Mouse (Mus musculus) fibroblast of lung, adult 2 months (primary cell): Measurements from ENCODE around the gene Aff4.
"Not testable (repeated sequence)": the region's sequence is repeated elsewhere in the genome, so short reads cannot be mapped to it uniquely, and the experiment has no call there.

Experiments used
- DNase-seq: peaks from one replicate; pipeline ENCODE4 v3.0.0-alpha.2; 2011; ENCODE audit warnings: low read depth

The Aff4 gene

GRCm38 (mm10) chr11:53337684-53338083, 12.9 kb upstream of the Aff4 start:
- no peak for DNase-seq

GRCm38 (mm10) chr11:53341019-53341418, 9.6 kb upstream of the Aff4 start:
- DNase-seq = not testable (repeated sequence)

- DNase-seq = no peak
Observed at GRCm38 (mm10) chr11:53342711-53343110, 7.9 kb upstream of the Aff4 start.

DNA sequence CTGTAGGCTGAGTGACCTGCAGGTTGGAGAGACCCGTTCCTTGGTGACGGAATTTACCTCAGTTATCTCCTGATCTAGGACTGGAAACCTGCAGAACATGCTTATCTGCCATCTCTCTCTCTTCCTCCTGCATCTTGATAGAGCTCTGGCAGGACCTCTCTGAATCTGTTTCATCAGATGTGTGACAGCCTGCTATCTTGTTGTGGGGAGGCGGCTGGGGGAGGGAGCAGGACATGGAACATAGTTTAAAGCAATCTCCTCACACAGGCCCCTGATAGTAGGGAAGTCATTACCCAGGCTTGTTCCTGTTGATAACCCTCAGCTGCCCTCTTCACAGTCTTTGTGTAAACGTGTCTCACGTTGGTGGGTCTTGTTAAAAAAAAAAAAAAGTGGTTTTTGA, 5.3 kb upstream of the Aff4 start:
- DNase-seq = no peak

GRCm38 (mm10) chr11:53345738-53346137, 4.9 kb upstream of the Aff4 start:
- no peak for DNase-seq

DNA sequence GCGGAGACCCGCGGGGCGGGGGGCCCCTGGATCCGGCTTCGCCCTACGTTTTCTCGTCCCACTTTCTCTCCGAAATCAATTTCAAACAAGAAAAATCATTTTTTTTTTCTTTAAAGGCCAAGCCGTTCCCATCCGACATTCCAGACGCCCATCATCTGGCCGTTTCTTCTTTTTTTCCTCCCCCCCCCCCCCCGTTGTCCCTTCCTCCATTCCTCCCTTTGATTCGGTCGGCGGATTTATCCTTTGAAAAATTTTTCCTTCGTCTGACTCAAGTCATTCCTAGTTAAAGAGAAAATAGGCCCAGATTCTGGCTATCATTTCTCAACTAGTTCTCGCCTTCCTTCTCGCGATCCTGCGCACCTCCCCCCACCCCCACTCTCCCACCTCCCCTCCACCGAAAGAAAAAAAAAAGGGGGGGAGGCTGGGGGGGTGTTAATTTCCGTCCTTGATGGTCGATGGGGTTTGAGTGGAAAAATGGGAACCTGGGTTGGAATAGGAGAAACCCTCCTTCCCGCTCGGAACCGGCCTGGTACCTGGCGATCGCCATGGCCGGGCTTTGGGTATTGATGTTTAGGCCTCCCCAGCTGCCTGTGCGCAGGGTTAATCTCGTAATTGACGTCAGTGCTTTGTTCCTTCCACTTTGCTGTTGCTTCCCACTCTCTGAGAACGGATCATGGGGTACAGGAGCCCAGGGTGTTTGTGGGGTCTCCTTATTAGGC, 750 bp downstream of the Aff4 start:
- DNase-seq = no peak

DNA sequence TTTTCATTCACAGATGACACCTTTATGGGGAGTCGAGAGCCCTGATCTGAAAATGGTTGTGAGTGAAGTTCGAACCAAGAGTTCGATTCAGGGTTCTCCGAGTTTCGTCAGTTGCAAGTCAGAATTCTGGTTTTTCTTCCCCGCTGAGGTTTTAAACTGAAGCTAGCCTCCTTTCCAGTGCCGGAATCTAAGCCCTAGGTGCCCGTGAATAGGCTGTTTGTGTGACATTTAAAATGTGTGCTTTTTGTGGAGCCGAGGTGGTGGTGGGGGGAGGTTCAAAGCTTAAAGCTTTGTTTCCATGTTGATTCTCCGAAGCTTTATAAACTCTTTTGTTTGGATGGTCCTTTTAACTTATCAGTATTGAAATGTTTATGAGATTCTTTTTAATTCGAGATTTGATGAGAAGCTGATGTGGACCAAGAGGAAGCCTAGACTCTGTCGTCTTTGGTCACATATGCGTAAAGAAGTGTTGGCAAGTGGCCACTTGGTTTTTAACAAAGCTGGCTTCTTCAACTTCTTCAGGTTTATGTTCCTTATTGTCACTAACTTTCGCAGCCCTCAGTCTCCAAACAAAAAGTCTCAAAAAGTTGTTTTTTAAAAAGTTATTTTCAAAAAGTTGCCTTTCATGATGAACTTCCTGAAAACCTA, 1.4 kb downstream of the Aff4 start:
- DNase-seq = no peak

DNA sequence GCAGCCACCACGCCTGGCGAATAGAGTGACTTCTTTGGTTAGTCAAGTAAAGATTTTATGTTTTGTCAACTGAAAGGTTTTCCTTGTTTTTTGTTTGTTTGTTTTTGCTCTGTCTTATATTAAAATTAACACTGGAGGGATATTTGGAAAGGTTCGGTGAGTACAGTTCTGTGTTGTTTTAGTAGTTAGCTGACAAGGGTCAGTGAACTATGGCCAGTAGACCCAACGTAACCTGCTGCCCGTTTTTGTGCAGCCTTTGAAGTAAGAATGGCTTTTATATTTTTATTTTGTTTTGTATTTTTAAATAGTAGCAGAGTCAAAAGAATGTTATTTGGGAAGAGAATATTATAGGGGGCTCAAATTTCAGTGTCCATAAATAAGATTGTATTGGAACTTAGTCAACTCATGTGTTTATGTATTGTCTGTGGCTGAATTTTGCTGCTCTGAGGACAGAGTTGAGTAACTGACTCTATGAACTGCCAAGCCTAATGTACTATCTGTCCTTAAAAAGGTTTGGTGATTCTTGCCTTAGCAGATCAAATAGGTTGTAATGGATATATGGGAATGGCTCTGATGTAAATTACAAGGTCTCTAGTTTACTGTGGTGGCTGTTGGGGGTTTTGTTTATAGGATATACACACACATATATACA, 8.0 kb downstream of the Aff4 start:
- no peak for DNase-seq

- DNase-seq = no peak
Observed at GRCm38 (mm10) chr11:53367032-53367431, 16.4 kb downstream of the Aff4 start.

- DNase-seq = no peak
Observed at GRCm38 (mm10) chr11:53378918-53379317, 28.3 kb downstream of the Aff4 start.

GRCm38 (mm10) chr11:53383758-53384428, 33.3 kb downstream of the Aff4 start:
- DNase-seq = no peak

GRCm38 (mm10) chr11:53393856-53394255, 43.2 kb downstream of the Aff4 start:
- DNase-seq = no peak

DNA sequence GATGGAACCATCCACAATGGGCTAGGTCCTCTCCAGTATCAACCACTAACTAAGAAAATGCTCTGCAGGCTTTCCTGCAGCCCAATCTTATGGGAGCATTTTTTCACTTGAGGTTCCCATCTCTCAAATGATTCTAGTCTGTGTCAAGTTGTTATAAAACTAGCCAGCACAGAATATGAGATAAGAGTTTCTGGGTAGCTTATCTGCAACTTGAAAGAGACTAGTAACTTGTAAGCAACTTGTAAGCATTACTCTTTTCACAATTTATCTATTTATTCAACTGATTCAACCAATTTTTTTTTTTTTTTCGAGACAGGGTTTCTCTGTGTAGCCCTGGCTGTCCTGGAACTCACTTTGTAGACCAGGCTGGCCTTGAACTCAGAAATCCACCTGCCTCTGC, 53.0 kb downstream of the Aff4 start:
- no peak for DNase-seq

- peak; percentile 7 for DNase-seq
Observed at GRCm38 (mm10) chr11:53411738-53412137, 61.1 kb downstream of the Aff4 start.

DNA sequence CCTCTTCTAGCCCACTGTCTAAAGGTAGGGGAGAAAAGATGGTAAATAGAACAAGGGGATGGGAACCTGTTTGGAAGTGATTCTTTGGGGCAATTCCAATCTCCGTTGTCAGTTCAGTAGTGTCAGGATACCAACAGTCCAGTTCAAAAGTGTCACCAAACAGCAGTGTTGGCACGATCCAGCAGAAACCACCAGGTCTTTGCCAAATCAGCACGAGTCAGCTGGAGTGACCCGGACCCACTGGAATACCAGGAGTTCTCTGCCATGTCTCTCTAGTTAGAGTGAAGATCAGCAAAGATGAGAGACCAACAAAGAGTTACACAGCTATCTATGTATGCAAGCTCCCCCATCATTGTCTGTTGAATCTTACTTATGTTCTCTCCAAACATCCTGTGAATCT, 63.2 kb downstream of the Aff4 start:
- no peak for DNase-seq

GRCm38 (mm10) chr11:53418048-53418447, 67.4 kb downstream of the Aff4 start:
- DNase-seq = no peak

GRCm38 (mm10) chr11:53423036-53423435, 72.4 kb downstream of the Aff4 start, which contains the start of gene Leap2:
Gene Leap2, minus strand, starts transcription at chr11:53423170.
- no peak for DNase-seq

DNA sequence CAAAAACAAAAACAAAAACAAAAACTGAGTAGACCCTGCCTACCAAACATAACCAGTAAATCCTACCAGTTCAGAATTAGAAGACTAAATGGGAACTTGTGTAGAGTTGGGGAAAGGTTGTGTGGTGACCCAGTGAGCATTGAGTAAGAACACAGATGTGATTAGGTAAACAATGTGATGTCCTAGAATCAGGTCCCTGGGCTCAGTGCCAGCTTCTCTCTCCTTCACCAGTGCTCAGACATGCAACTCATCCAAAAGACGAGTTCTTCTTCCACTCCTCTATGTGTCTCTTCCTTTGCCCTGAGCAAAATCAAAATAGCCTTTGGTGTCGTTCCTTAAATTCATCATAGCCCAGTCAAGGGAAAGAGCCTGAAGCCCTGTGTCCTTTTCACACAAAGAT, 74.2 kb downstream of the Aff4 start:
- no peak for DNase-seq

DNA sequence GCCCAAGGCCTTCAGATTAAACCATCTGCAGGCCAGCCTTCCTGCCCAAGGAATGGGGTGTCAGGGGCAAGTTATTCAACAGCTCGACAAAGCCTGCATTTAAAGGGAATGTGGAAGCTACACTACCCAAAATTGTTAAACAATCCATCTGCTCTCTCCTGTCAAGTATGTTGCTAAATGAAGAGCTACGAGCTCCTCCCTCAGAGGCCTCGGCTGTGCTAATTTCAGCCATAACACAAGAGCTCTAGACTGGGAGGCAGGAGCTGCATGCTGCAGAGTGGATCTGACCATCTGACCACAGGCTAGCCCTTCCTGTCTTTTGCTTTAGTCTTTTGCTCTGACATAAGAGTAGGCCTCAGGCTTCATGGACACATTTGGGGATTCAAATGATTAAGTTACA, 74.6 kb downstream of the Aff4 start:
- DNase-seq = no peak

DNA sequence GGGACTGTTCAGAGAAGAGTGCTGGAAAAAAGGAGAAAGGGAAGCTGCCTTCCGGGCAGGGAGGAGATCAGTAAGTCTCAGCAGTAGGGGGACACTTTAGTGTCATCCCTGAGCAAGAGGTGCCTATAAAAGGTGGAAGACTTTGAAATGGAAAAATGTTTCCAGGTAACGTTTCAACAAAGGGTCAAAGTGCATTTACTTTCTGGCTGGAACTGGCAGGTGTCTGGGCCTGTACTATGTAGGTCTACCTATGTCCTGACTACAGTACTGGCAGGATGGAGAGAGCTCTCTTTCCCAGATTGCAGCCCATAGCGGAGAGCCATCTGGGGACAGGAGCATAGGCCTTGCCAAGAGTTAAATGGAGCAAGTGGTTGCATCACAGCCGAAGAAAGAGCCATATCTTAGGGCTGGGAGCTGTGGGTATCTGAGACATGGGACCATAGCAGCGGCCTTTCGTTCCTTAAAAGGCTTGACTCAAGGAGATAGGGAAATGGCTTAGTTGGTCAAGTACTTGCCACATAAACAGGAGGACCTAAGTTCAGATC, 75.2 kb downstream of the Aff4 start:
- no peak for DNase-seq

GRCm38 (mm10) chr11:53426914-53427313, 76.3 kb downstream of the Aff4 start:
- not testable (repeated sequence) for DNase-seq

- no peak for DNase-seq
Observed at GRCm38 (mm10) chr11:53427993-53428715, 77.5 kb downstream of the Aff4 start.
